Mouse (Mus musculus) retina, postnatal 1 day (tissue): ENCODE measurements around the gene Slc50a1.

Experiments used
- DNase-seq: peaks from one replicate; pipeline ENCODE4 v3.0.0-alpha.2; 2012

The Slc50a1 gene

DNA sequence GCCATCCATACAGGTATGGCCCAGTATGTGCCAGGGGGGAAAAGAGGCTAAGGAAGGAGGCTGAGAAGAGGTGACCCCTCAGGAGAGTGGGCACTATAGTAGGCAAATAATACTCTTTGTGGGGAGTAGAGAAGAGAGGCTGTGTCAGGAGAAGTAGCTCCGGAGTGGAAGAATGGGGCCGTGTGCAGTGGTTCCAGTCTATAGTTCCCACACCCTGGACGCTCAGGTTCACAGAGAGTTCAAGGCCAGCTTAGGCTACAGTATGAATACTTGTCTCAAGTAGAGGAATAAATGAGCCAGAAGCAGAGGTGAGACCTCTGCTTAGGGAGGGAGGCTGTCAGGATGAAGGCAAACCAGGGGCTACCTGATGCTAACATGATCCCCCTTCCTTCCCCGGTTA, 41.1 kb downstream of the Slc50a1 start:
- no peak for DNase-seq

DNA sequence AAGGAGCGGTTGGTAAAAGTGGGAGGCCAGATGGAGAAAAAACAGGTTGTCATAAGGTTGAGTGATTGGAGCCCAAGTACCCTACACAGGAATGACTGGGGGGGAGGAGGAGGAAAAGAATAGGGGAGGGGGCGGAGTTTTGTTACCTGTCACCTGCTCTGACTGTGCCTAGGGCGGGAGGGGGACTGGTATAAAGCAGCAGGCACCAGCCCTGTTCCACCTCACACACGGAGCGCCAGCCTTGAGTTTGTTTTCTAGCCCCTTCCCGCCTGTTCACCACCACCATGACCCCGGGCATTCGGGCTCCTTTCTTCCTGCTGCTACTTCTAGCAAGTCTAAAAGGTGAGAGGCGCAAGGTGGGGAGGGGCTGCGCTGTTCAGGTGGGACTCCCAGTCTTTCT, 41.5 kb downstream of the Slc50a1 start, which contains the start of gene Muc1:
Muc1 (plus strand) TSS at position 222 of the 400 bp plus-strand sequence.
- no peak for DNase-seq

DNA sequence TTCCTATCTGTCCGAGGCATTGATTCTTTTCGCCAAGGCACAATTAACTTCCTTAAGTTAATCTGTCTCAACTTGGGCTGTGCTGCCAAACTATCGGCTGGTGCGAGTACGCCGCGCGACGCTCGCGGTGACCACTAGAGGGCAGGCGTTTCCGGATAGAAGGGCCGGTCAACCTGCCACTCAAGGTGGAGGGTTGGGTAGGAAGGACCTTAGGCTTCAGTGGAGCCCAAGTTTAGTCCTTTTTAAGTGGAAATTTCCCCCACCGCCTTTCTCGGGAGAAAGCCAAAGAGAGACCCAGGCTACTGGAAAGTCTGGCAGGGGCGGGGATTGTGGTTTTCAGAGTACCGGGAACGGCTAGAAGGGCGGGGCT, 42.2 kb downstream of the Slc50a1 start:
- peak; percentile 87 for DNase-seq

DNA sequence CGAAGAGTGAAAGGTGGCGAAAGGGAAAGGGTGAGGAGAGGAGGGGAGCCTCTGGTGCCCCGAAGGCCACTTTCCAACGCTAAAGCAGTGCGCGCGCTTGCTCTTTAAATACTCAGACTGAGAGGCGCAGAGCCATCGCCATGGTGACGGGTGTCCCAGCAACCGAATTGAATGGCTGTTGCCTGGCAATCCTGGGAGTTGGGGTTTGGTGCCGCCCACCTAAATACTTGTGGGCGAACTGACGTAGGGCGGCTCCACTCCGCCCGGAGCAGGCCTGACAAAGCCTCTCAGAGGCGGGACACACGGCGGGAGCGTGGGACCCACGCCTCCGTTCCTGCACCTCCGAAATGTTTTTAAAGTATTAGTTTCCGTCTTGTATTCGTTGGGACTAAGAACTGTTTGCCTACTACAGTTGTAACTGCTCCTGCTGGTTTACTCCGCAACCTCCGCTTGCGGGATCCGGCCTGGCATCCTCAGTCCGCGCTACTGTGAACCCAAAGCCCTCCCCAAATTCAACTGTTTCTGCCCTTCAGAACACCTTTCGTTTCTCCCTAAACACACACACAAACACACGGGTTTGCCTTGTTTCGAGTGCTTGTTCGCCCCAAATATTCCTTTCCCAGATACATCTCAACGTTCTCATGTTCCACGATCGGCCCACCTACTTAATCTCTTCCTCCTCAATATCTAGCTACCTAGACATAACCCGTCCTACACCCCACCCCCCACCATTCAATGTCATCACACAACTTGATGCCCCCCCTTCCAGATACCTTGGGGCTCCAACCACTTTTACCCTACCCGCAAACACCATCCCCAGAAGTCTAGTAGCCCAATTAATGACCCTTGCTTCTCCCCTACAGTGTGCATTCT, 42.8 kb downstream of the Slc50a1 start:
- peak; percentile 97 for DNase-seq

DNA sequence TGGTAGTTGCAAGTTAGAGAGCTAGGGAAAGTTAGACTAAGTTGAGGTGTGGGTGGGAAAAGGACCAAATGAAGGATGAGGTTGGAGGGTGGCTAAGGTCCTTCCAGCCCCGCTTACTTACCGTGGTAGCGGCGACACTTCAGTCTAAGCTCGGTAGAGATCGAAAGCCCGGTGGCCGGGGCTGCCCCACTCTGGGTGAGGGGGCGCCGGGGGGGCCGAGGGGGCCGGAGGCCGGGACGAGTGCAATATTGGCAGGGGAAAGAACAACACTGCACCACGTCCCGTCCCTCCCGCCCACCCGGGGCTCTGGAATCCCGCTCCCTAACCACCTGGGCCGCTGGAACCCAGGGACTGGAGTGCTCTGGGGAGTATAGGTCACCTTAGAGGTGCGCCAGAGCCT, 43.5 kb downstream of the Slc50a1 start, which contains the start of gene Mtx1:
Mtx1 (minus strand) TSS at position 189 of the 400 bp plus-strand sequence.
- DNase-seq, result no peak

DNA sequence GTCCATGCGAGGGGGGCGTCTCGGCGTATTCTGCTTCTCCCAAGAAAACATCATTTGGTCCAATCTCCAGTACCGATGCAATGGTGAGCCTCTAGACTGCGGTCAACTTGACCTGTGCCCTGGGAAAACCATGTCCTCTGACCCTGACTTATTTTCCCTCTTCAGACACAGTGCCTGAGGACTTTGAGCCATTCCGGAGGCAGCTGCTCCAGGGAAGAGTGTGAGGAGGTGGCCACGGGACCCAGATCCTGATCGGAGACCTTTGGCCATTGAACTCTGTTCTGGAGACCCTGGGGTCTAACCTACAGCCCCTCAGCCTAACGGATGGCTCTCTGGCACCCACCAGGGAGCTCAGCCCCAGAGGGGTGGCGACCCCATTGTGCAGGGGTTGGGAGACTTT, 44.0 kb downstream of the Slc50a1 start:
- no peak for DNase-seq

DNA sequence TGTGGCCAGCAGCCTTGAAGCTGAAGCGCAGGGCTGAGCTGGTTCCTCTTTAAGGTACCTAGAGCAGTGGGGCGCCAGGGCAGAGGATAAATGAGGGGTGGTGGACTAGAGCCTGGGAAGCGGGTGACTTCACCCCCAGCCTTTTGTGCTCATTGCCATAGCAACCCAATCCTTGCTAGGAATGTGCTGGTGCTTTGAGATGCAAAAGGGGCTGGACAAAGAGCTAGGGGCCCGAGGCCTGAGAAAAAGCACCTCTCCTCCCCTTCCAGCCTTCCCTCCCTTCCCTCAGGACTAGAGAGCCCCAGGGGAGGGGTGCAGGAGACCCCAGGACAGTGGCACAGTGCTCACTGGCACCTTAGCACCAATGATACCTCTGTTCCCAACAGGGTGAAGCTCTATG, 44.5 kb downstream of the Slc50a1 start:
- peak; percentile 72 for DNase-seq

DNA sequence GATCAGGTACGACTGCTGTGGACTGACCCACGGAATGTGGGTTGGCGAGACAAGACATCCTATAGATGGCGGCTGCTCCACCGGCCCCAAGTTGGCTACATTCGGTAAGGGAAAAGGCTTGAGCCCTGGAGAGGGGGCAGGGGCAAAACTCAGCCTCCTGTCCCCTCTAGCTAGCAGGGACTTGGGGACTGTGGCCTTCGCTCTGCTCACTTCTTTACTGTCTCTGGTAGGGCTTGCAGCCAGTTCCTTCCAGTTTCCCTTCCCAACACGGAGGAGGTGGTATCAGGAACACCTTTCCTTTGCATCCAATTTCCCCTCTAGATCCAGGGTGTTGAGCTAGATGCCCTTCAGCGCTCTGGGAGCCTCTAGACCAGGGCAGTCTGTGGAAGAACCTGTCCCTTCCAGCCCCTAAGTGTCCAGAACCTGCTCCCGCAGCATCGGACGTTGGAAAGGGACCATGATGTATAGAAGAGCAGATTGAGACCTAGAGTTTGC, 45.0 kb downstream of the Slc50a1 start:
- DNase-seq, result no peak

DNA sequence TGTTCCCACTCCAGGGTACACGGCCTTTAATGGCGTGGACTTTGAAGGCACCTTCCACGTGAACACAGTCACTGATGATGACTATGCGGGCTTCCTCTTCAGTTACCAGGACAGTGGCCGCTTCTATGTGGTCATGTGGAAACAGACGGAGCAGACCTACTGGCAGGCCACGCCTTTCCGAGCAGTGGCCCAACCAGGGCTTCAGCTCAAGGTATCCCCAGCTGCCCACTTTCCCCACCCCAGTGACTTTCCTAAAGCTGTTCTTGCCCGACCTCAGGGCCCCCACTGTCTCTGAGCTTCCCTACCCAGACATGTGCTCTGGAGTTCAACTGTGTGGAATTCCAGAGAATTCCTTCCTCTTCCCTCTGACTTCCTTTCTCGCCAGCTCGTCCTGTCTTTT, 45.6 kb downstream of the Slc50a1 start:
- DNase-seq, result no peak

DNA sequence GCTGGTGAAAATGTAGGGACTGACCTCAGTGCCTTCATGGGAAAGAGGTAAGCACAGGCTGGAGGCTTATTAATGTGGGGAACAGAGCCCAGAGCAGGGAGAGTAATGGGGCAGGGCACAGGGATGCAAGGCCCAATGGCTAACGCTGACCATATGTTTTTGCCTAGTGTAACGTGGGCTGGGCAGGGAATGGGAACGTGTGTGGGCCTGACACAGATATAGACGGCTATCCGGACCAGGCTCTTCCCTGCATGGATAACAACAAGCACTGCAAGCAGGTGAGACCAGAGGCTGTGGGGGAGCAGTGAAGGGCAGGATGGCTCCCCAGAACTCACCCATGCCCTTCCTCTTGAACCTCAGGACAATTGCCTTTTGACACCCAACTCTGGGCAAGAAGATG, 49.2 kb downstream of the Slc50a1 start:
- DNase-seq, result no peak

DNA sequence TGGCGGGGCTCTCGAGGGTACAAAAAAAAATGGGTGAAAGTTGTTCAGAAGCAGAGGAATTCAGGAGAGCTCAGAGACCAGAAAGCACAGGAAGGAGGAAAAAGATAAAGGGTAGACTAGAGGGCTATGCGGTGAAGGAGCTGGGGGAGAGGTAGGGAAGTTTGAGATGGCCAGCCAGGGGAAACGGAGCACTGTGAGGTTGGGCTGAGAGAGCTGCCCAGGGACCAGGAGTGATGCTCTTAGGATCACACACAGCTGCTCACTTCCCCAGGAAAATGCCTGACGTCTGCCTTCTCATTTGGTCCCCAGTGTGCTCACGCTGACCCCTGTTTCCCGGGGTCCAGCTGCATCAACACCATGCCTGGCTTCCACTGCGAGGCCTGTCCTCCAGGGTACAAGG, 50.8 kb downstream of the Slc50a1 start:
- no peak for DNase-seq

DNA sequence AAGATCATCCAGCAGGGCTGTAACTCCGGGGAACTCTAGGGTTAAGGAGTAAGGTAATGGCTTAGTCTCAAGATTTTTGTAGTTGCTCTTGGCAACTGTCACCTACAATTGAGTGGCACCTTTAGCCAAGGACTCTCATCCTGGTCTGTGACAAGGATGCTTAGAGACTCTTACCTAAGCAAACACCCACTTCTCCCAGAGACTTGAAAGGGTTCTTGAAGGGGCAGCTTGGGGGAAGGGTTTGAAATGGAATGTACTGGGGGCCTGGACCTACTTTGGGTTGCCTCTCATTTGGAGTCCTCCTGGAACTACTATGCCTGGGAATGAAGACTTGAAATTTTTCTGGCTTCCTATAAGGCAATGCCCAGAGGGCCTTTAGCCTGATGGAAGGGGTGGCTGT, 52.1 kb downstream of the Slc50a1 start:
- DNase-seq, result no peak
